In the genomic region with DNA sequence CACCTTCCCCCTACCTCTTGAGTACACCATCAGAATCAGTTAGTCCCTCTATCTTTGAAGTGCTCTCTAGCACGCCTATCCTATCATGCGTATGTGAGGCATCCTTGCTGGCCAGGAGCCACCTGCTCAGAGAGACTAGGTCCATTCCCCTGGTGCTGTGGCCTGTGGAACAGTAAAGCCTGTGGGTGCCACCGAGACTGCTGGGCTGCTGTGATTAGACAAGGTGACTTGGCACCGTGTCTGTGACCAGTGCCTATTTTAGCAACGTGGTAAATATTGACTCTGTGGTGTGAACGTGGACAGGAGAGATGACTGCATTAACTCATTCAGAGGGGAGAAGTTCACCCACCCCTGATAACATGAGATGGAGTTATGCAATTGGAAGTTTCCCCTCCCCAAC, we compare ENCODE assay signal across 12 mouse cellular contexts. TPM values are rescaled to one million over a fixed set of nuclear protein-coding genes. Genes with fewer than 3 reads are reported as not detected.
DNase-seq lines count a peak whose midpoint lies in the region; ATAC-seq lines count a peak whose summit lies in the region.
"Had no signal": no experiment of that assay in that cellular context is flagged by ENCODE, and none has a peak within 500 bp of the region (broad histone marks: within the 10 kb centered on the region; RNA-seq: fewer than 3 reads in every experiment).

No protein-coding gene starts in this region.

- 95% methylated on average over 6 of the region's 6 CpGs for WGBS in forebrain, embryonic 10.5 days
- WGBS in forebrain, embryonic 11.5 days, result 90% methylated on average over 6 of the region's 6 CpGs
- WGBS in heart, embryonic 11.5 days (ENCODE audit: insufficient replicate concordance), result 44% methylated on average over 6 of the region's 6 CpGs
- 21% methylated on average over 6 of the region's 6 CpGs for WGBS in liver, embryonic 15.5 days (ENCODE audit: insufficient replicate concordance)
- WGBS in intestine, embryonic 16.5 days, result 70% methylated on average over 6 of the region's 6 CpGs

- 0 out of 2 replicates have a peak overlapping the region, but pooled peaks have one; percentile 13 for H3K27ac ChIP-seq in forebrain, embryonic 10.5 days
- H3K27ac ChIP-seq in forebrain, embryonic 11.5 days (ENCODE audit: low read depth, low read length), result no peak overlapping the region
- 0 out of 2 replicates have a peak overlapping the region, but pooled peaks have one; percentile 35 for H3K27ac ChIP-seq in heart, embryonic 11.5 days (ENCODE audit: low read depth, low read length)
- peak overlapping the region; percentile 97 for H3K27ac ChIP-seq in liver, embryonic 15.5 days (replicated peaks)
- no peak overlapping the region for H3K27ac ChIP-seq in intestine, embryonic 16.5 days (ENCODE audit: low read length)
- H3K27ac ChIP-seq: forebrain, embryonic 15.5 days; hindbrain, embryonic 15.5 days; limb, embryonic 15.5 days had no signal

- no peaks in the 10 kb centered on the region for H3K9me3 ChIP-seq in forebrain, embryonic 10.5 days
- no peaks in the 10 kb centered on the region for H3K9me3 ChIP-seq in forebrain, embryonic 11.5 days (ENCODE audit: control insufficient read depth, low read length)
- H3K9me3 ChIP-seq in heart, embryonic 11.5 days (replicated peaks; ENCODE audit: control insufficient read depth, low read length), result no peaks in the 10 kb centered on the region
- H3K9me3 ChIP-seq in liver, embryonic 15.5 days (replicated peaks), result no peaks in the 10 kb centered on the region
- no peaks in the 10 kb centered on the region for H3K9me3 ChIP-seq in intestine, embryonic 16.5 days (ENCODE audit: control insufficient read depth, low read length)
- H3K9me3 ChIP-seq: forebrain, embryonic 15.5 days; hindbrain, embryonic 15.5 days; limb, embryonic 15.5 days had no signal

- ATAC-seq in forebrain, embryonic 11.5 days (replicated peaks; ENCODE audit: low FRiP score), result no peak
- 0 out of 2 replicates have a peak, but pooled peaks have one; percentile 11 for ATAC-seq in heart, embryonic 11.5 days (replicated peaks; ENCODE audit: insufficient number of reproducible peaks, low FRiP score, low TSS enrichment)
- peak; percentile 39 for ATAC-seq in liver, embryonic 15.5 days (ENCODE audit: insufficient read depth)
- no peak for ATAC-seq in intestine, embryonic 16.5 days
- ATAC-seq: forebrain, embryonic 15.5 days had no signal

- no peak for DNase-seq in forebrain, embryonic 10.5 days (ENCODE audit: extremely low spot score, low spot score)
- DNase-seq in forebrain, embryonic 11.5 days (ENCODE audit: low spot score), result no peak
- peak; percentile 65 to 78 for DNase-seq in spleen, postnatal 10 days (ENCODE audit: low spot score in 2 of 2)
- DNase-seq in retina, postnatal 1 day, result no peak
- DNase-seq in ovary, postnatal 10 days (ENCODE audit: low spot score), result no peak
- DNase-seq: adrenal gland, postnatal 25 days had no signal

- H3K4me3 ChIP-seq in forebrain, embryonic 10.5 days, result no peak overlapping the region
- H3K4me3 ChIP-seq in forebrain, embryonic 11.5 days (ENCODE audit: low read depth, low read length), result no peak overlapping the region
- no peak overlapping the region for H3K4me3 ChIP-seq in heart, embryonic 11.5 days (ENCODE audit: low read depth, low read length)
- no peak overlapping the region for H3K4me3 ChIP-seq in liver, embryonic 15.5 days (replicated peaks)
- H3K4me3 ChIP-seq in intestine, embryonic 16.5 days (ENCODE audit: low read length), result no peak overlapping the region
- H3K4me3 ChIP-seq: forebrain, embryonic 15.5 days; hindbrain, embryonic 15.5 days; limb, embryonic 15.5 days had no signal

- peaks cover 22% of the 10 kb centered on the region for H3K4me1 ChIP-seq in forebrain, embryonic 10.5 days
- H3K4me1 ChIP-seq in forebrain, embryonic 11.5 days (replicated peaks; ENCODE audit: control insufficient read depth, insufficient read depth, low read length), result no peaks in the 10 kb centered on the region
- peaks cover 31% of the 10 kb centered on the region for H3K4me1 ChIP-seq in heart, embryonic 11.5 days (ENCODE audit: control insufficient read depth, insufficient read depth, low read length)
- H3K4me1 ChIP-seq in liver, embryonic 15.5 days (replicated peaks), result peaks cover 97% of the 10 kb centered on the region
- H3K4me1 ChIP-seq in intestine, embryonic 16.5 days (ENCODE audit: control insufficient read depth, insufficient read depth, low read length), result peaks cover 5% of the 10 kb centered on the region
- H3K4me1 ChIP-seq: forebrain, embryonic 15.5 days; hindbrain, embryonic 15.5 days; limb, embryonic 15.5 days had no signal

- no peak overlapping the region for H3K4me2 ChIP-seq in forebrain, embryonic 11.5 days (ENCODE audit: low read depth, low read length, severe bottlenecking)
- no peak overlapping the region for H3K4me2 ChIP-seq in heart, embryonic 11.5 days
- H3K4me2 ChIP-seq in liver, embryonic 15.5 days, result peak overlapping the region; percentile 29
- no peak overlapping the region for H3K4me2 ChIP-seq in intestine, embryonic 16.5 days (ENCODE audit: low read depth, low read length)
- H3K4me2 ChIP-seq: forebrain, embryonic 15.5 days; hindbrain, embryonic 15.5 days; limb, embryonic 15.5 days had no signal

- H3K27me3 ChIP-seq in forebrain, embryonic 10.5 days (ENCODE audit: poor library complexity, severe bottlenecking), result no peaks in the 10 kb centered on the region
- no peaks in the 10 kb centered on the region for H3K27me3 ChIP-seq in forebrain, embryonic 11.5 days (ENCODE audit: control insufficient read depth, insufficient read depth, low read length)
- H3K27me3 ChIP-seq in heart, embryonic 11.5 days (ENCODE audit: control insufficient read depth, insufficient read depth, low read length), result no peaks in the 10 kb centered on the region
- no peaks in the 10 kb centered on the region for H3K27me3 ChIP-seq in liver, embryonic 15.5 days
- H3K27me3 ChIP-seq in intestine, embryonic 16.5 days (replicated peaks; ENCODE audit: control insufficient read depth, insufficient read depth, low read length), result no peaks in the 10 kb centered on the region
- H3K27me3 ChIP-seq: forebrain, embryonic 15.5 days; hindbrain, embryonic 15.5 days; limb, embryonic 15.5 days had no signal

- H3K9ac ChIP-seq in forebrain, embryonic 11.5 days (ENCODE audit: low read length), result no peak overlapping the region
- no peak overlapping the region for H3K9ac ChIP-seq in heart, embryonic 11.5 days (ENCODE audit: low read depth, low read length)
- H3K9ac ChIP-seq in liver, embryonic 15.5 days, result peak overlapping the region; percentile 31
- no peak overlapping the region for H3K9ac ChIP-seq in intestine, embryonic 16.5 days (ENCODE audit: low read depth, low read length)
- H3K9ac ChIP-seq: forebrain, embryonic 15.5 days; hindbrain, embryonic 15.5 days; limb, embryonic 15.5 days had no signal

- H3K36me3 ChIP-seq in forebrain, embryonic 10.5 days (replicated peaks), result no peaks in the 10 kb centered on the region
- no peaks in the 10 kb centered on the region for H3K36me3 ChIP-seq in forebrain, embryonic 11.5 days (ENCODE audit: control insufficient read depth, insufficient read depth, low read length)
- H3K36me3 ChIP-seq in heart, embryonic 11.5 days (ENCODE audit: control insufficient read depth, insufficient read depth, low read length), result no peaks in the 10 kb centered on the region
- peaks cover 3% of the 10 kb centered on the region; the same call in 1 of the 2 replicates for H3K36me3 ChIP-seq in liver, embryonic 15.5 days (replicated peaks)
- H3K36me3 ChIP-seq in intestine, embryonic 16.5 days (ENCODE audit: control insufficient read depth, insufficient read depth, low read length), result no peaks in the 10 kb centered on the region
- H3K36me3 ChIP-seq: forebrain, embryonic 15.5 days; hindbrain, embryonic 15.5 days; limb, embryonic 15.5 days had no signal

RNA-seq across cellular contexts. Expression of a gene that starts 21.8 kb away (rescaled TPM):
- 7.6 and 8.9 TPM in 2 replicates for polyA plus RNA-seq in forebrain, embryonic 10.5 days (2016; fragmentation: Nextera tagmentation; extraction: Ambion mirVana)
- 8.7 and 9.0 TPM in 2 replicates for polyA plus RNA-seq in forebrain, embryonic 11.5 days (2014; fragmentation: Nextera tagmentation; extraction: Ambion mirVana)
- polyA plus RNA-seq in heart, embryonic 11.5 days (2014; fragmentation: Nextera tagmentation; extraction: Ambion mirVana), result 9.8 and 11.2 TPM in 2 replicates
- polyA plus RNA-seq in liver, embryonic 15.5 days (2015; fragmentation: Nextera tagmentation; extraction: Ambion mirVana), result 31.9 and 33.9 TPM in 2 replicates
- polyA plus RNA-seq in intestine, embryonic 16.5 days (2015; fragmentation: Nextera tagmentation; extraction: Ambion mirVana), result 6.8 and 8.0 TPM in 2 replicates

RNA-seq across cellular contexts. Expression of a gene that starts 53.4 kb away (rescaled TPM):
- polyA plus RNA-seq in forebrain, embryonic 10.5 days (2016; fragmentation: Nextera tagmentation; extraction: Ambion mirVana), result 166 and 168 TPM in 2 replicates
- polyA plus RNA-seq in forebrain, embryonic 11.5 days (2014; fragmentation: Nextera tagmentation; extraction: Ambion mirVana), result 149 and 161 TPM in 2 replicates
- polyA plus RNA-seq in heart, embryonic 11.5 days (2014; fragmentation: Nextera tagmentation; extraction: Ambion mirVana), result 178 and 181 TPM in 2 replicates
- polyA plus RNA-seq in liver, embryonic 15.5 days (2015; fragmentation: Nextera tagmentation; extraction: Ambion mirVana), result 117 and 132 TPM in 2 replicates
- polyA plus RNA-seq in intestine, embryonic 16.5 days (2015; fragmentation: Nextera tagmentation; extraction: Ambion mirVana), result 203 and 219 TPM in 2 replicates

RNA-seq across cellular contexts. Expression of a gene that starts 53.4 kb away (rescaled TPM):
- 136 and 140 TPM in 2 replicates for polyA plus RNA-seq in forebrain, embryonic 10.5 days (2016; fragmentation: Nextera tagmentation; extraction: Ambion mirVana)
- polyA plus RNA-seq in forebrain, embryonic 11.5 days (2014; fragmentation: Nextera tagmentation; extraction: Ambion mirVana), result 140 TPM in 2 replicates
- polyA plus RNA-seq in heart, embryonic 11.5 days (2014; fragmentation: Nextera tagmentation; extraction: Ambion mirVana), result 71.7 and 73.5 TPM in 2 replicates
- 62.7 and 64.8 TPM in 2 replicates for polyA plus RNA-seq in liver, embryonic 15.5 days (2015; fragmentation: Nextera tagmentation; extraction: Ambion mirVana)
- polyA plus RNA-seq in intestine, embryonic 16.5 days (2015; fragmentation: Nextera tagmentation; extraction: Ambion mirVana), result 149 and 155 TPM in 2 replicates

Comparison
In these comparisons a context has a peak if more than half of its experiments do, and no peak if none do; other contexts are left out.
1. H3K27ac ChIP-seq: peak in forebrain, embryonic 10.5 days (single experiment), heart, embryonic 11.5 days (single experiment) and liver, embryonic 15.5 days (single experiment); none in forebrain, embryonic 11.5 days (single experiment) and intestine, embryonic 16.5 days (single experiment).
2. DNase-seq: peak in spleen, postnatal 10 days (2 of 2); none in forebrain, embryonic 10.5 days (single experiment), forebrain, embryonic 11.5 days (single experiment), retina, postnatal 1 day (single experiment) and ovary, postnatal 10 days (single experiment).
3. ATAC-seq: peak in heart, embryonic 11.5 days (single experiment) and liver, embryonic 15.5 days (single experiment); none in forebrain, embryonic 11.5 days (single experiment) and intestine, embryonic 16.5 days (single experiment).